Mouse (Mus musculus) ES-Bruce4 (cell line): ENCODE results near the gene Ect2l. TPM values are rescaled to one million over a fixed set of nuclear protein-coding genes. Genes with fewer than 3 reads are reported as not detected.
A peak's percentile ranks its signal among the peaks of the same experiment; 100 is the strongest.

Experiments
- H3K27ac ChIP-seq: 2 replicates; pipeline ENCODE4 v1.5.1; 2012; ENCODE audit warnings: low read length, inconsistent platforms; ENCODE audit not compliant: insufficient read depth
- H3K27me3 ChIP-seq: 2 replicates; pipeline ENCODE4 v1.6.1; 2012; ENCODE audit warnings: mild to moderate bottlenecking, low read length, inconsistent platforms; ENCODE audit not compliant: control insufficient read depth, poor library complexity, insufficient read depth, severe bottlenecking
- H3K36me3 ChIP-seq: 2 replicates; pipeline ENCODE4 v1.6.1; 2012; ENCODE audit warnings: inconsistent platforms, mild to moderate bottlenecking, low read length, moderate library complexity; ENCODE audit not compliant: control insufficient read depth, poor library complexity, insufficient read depth, severe bottlenecking
- H3K4me1 ChIP-seq: one replicate; pipeline ENCODE4 v1.8.1; 2011; ENCODE audit warnings: low read length; ENCODE audit not compliant: control insufficient read depth, insufficient read depth
- H3K4me3 ChIP-seq: 2 replicates; pipeline ENCODE4 v1.5.1; 2011; ENCODE audit warnings: low read depth, mild to moderate bottlenecking, low read length
- H3K9ac ChIP-seq: 2 replicates; pipeline ENCODE4 v1.6.1; 2012; ENCODE audit warnings: low read depth, mild to moderate bottlenecking, inconsistent platforms; ENCODE audit not compliant: poor library complexity, severe bottlenecking
- H3K9me3 ChIP-seq: replicated peaks from 2 replicates; pipeline ENCODE4 v1.6.1; 2012; ENCODE audit warnings: mild to moderate bottlenecking, low read length, inconsistent platforms; ENCODE audit not compliant: control insufficient read depth, poor library complexity, insufficient read depth, severe bottlenecking
- CTCF ChIP-seq: IDR thresholded peaks from one replicate; pipeline ENCODE4 v1.8.1; 2011; ENCODE audit warnings: low read depth, low read length
- EP300 ChIP-seq: IDR thresholded peaks from 2 replicates; pipeline ENCODE4 v1.6.1; 2011; ENCODE audit warnings: low read depth, low read length; ENCODE audit not compliant: insufficient read depth
- POLR2A ChIP-seq: IDR thresholded peaks from one replicate; pipeline ENCODE4 v1.8.1; 2011; ENCODE audit warnings: low read length; ENCODE audit not compliant: insufficient read depth
- polyA plus RNA-seq: library from polyadenylated mRNA; stranded (reverse); fragments of >200 nt; gene quantifications from 2 replicates; pipeline ENCODE4 v1.2.4, GENCODE M21; 2011; ENCODE audit warnings: low read depth; ENCODE audit not compliant: missing spikeins, insufficient read depth, insufficient read length

Gene Ect2l
- polyA plus RNA-seq, 1 experiment: 0.52 TPM

- Histone ChIP-seq H3K36me3 (no peaks in the 10 kb centered on the region; the same call in 1 of the 2 replicates), H3K9ac (no peak overlapping the region), H3K9me3 (no peaks in the 10 kb centered on the region), H3K27ac (no peak overlapping the region), H3K4me3 (no peak overlapping the region), H3K27me3 (no peaks in the 10 kb centered on the region), H3K4me1 (no peaks in the 10 kb centered on the region)
- TF ChIP-seq CTCF (no peak), EP300 (no peak), POLR2A (no peak)
These were observed 80.4 kb downstream of the Ect2l start for GRCm38 (mm10) chr10:18130276-18130675.

DNA sequence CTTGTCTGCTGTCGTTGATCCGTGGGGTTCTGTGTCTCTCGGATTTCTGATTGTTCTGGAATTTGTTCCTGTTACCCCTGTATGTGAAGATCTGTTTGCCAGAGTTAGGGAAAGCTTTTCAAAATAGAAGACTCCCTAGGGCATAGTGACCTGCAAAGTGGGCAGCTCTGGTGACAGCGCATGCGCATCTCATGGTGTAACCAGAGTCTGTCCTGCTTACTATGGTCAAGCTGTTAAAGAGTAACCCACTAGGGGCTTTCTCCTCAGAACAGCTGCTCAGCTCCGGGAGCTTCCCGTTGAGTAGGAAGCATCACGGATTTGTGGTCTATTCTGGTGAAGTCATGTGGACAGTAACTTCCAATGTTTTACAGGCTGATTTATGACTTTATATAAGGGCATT, 92.4 kb downstream of the Ect2l start:
- TF ChIP-seq POLR2A (no peak), EP300 (no peak), CTCF (no peak)
- Histone ChIP-seq H3K4me1 (no peaks in the 10 kb centered on the region), H3K27me3 (no peaks in the 10 kb centered on the region), H3K4me3 (no peak overlapping the region), H3K36me3 (peaks cover 25% of the 10 kb centered on the region), H3K9me3 (no peaks in the 10 kb centered on the region), H3K9ac (no peak overlapping the region), H3K27ac (no peak overlapping the region)

DNA sequence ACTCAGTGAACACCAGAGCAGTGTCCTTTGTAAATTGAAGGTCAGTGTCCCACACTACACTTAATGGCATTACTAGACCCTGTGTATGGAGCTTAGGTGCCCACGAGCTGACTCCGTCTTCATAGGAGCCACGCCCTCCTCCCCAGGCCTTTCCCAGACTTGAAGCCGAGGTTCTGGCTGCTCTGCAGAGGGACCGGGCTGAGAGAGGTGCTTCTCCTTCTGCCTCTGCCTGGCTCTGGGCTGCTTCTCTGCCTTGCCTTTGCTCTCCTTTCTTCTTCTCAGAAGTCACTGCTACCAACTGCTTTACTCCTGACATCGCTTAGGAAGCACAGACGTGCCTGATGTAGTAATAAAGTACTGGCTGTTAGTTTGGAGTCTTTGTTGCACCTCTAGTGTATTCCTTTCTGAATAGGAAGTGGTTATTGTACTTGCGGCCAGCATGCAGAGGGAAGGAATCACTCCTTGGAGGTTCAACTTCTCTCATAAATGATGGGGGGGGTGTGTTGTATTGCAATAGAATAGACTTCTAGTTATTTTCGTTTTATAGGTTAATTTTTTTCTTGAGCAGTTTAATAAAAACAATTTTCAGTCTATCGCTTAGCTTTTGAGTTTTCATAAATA, 97.1 kb downstream of the Ect2l start:
- TF ChIP-seq POLR2A (no peak), CTCF (no peak), EP300 (no peak)
- Histone ChIP-seq H3K4me1 (no peaks in the 10 kb centered on the region), H3K36me3 (peaks cover 6% of the 10 kb centered on the region), H3K4me3 (no peak overlapping the region), H3K27ac (no peak overlapping the region), H3K9me3 (no peaks in the 10 kb centered on the region), H3K27me3 (no peaks in the 10 kb centered on the region), H3K9ac (no peak overlapping the region)

- Histone ChIP-seq H3K9ac (no peak overlapping the region), H3K4me1 (no peaks in the 10 kb centered on the region), H3K4me3 (no peak overlapping the region), H3K27me3 (no peaks in the 10 kb centered on the region), H3K36me3 (peaks cover 3% of the 10 kb centered on the region), H3K27ac (no peak overlapping the region), H3K9me3 (no peaks in the 10 kb centered on the region)
- TF ChIP-seq CTCF (no peak), POLR2A (no peak), EP300 (no peak)
These were observed 99.8 kb downstream of the Ect2l start for GRCm38 (mm10) chr10:18110940-18111339.

DNA sequence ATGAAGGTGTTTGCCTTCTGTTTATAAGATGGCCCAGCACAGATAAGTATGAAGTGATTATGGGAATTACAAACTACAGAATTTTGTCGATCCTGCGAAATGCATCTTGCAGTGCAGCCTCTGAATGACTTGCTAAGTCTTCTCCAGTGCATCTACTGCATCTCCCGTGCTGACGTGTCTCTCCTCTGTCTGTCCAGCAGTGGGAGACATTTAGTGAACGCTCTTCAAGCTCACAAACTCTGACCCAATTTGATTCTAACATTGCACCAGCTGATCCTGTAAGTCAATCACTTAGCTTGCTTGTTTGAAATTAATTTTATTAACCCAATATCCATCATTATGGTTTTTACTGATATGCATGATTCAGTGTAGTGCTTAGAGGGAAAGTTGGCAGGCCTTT, 103.2 kb downstream of the Ect2l start:
- Histone ChIP-seq H3K27ac (no peak overlapping the region), H3K9ac (no peak overlapping the region), H3K27me3 (no peaks in the 10 kb centered on the region), H3K4me3 (no peak overlapping the region), H3K4me1 (no peaks in the 10 kb centered on the region), H3K9me3 (no peaks in the 10 kb centered on the region), H3K36me3 (peaks cover 2% of the 10 kb centered on the region; the same call in 1 of the 2 replicates)
- TF ChIP-seq CTCF (peak; percentile 3), EP300 (no peak)

DNA sequence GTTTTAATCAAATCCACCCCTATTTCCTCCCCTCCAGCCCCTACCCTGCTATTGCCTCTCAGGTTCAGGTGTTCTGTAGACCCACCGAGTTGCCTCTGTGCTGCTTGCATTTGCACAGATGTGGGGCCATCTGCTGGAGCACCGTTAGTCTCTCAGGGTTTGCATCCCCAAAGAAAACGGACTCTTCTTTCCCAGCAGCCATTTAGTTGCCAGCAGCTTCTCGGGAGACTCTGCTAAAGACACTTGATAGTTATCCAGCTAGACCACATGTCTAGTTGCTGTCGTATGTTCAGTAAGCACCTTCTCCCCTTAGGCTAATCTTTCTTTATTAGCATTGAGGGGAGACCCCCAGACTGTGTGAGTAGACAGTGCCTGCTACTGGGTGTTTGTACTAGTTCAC, 108.5 kb downstream of the Ect2l start:
- Histone ChIP-seq H3K9me3 (no peaks in the 10 kb centered on the region), H3K4me1 (no peaks in the 10 kb centered on the region), H3K27ac (no peak overlapping the region), H3K4me3 (no peak overlapping the region), H3K9ac (no peak overlapping the region), H3K27me3 (no peaks in the 10 kb centered on the region), H3K36me3 (peaks cover 5% of the 10 kb centered on the region; the same call in 1 of the 2 replicates)
- TF ChIP-seq EP300 (no peak), CTCF (peak; percentile 8)
